Mouse (Mus musculus) left cerebral cortex, postnatal 14 days (tissue): ENCODE measurements around the gene Cspg4. TPM values are rescaled to one million over a fixed set of nuclear protein-coding genes. Genes with fewer than 3 reads are reported as not detected.
"Not testable (repeated sequence)": the region's sequence is repeated elsewhere in the genome, so short reads cannot be mapped to it uniquely, and the experiment has no call there.

Experiments used
- DNase-seq, 2 experiments: peaks; one replicate each; pipeline ENCODE4 v3.0.0; 2021 to 2022; ENCODE audit warnings: low spot score in 2 of 2, mixed read lengths in 1 of 2
- intact Hi-C: fragments of 180-260 bp; cut with DNase I; formaldehyde crosslinking; loops from one replicate; pipeline ENCODE4 v1.15.1; 2025
- total RNA-seq, 2 experiments: library from RNA; stranded (reverse); gene quantifications; 2 replicates each; pipeline ENCODE4 v1.2.3; 2021

The Cspg4 gene
- total RNA-seq, 2 experiments from 2014 or later, result 21.4 to 25.0 TPM

DNA sequence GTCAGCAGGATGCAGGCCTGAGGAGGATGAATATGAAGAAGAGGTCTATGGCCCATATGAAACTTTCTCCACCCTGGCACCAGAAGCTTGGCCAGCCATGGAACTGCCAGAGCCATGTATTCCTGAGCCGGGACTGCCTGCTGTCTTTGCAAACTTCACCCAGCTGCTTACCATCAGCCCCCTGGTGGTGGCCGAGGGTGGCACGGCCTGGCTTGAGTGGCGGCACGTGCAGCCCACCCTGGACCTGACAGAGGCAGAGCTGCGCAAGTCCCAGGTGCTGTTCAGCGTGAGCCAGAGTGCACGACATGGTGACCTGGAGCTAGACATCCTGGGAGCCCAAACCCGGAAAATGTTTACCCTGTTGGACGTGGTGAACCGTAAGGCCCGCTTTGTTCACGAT is 21.3 kb downstream of the Cspg4 start:
- no peak for DNase-seq
- intact Hi-C loops, result loop anchor here (5.0 kb wide), 1 partner anchor 39 kb away; no protein-coding TSS in a partner anchor

DNA sequence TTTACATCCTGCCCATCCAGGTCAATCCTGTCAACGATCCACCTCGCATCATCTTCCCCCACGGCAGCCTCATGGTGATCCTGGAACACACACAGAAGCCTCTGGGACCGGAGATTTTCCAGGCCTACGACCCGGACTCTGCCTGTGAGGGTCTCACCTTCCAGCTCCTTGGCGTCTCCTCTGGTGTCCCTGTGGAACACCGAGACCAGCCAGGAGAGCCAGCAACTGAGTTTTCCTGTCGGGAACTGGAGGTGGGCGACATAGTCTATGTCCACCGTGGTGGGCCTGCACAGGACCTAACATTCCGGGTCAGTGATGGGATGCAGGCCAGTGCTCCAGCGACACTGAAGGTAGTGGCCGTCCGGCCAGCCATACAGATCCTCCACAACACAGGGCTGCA is 21.8 kb downstream of the Cspg4 start:
- intact Hi-C loops, result loop anchor here (5.0 kb wide), 1 partner anchor 39 kb away; no protein-coding TSS in a partner anchor
- DNase-seq, result no peak

DNA sequence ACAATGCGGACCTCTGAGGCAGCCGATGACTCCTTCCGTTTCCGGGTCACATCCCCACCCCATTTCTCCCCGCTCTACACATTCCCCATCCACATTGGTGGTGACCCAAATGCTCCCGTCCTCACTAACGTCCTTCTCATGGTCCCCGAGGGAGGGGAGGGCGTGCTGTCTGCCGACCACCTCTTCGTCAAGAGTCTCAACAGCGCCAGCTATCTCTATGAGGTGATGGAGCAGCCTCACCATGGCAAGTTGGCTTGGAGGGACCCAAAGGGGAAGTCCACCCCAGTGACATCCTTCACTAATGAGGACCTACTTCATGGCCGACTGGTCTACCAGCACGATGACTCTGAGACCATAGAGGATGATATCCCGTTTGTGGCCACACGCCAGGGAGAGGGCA is 22.7 kb downstream of the Cspg4 start:
- DNase-seq, result no peak

DNA sequence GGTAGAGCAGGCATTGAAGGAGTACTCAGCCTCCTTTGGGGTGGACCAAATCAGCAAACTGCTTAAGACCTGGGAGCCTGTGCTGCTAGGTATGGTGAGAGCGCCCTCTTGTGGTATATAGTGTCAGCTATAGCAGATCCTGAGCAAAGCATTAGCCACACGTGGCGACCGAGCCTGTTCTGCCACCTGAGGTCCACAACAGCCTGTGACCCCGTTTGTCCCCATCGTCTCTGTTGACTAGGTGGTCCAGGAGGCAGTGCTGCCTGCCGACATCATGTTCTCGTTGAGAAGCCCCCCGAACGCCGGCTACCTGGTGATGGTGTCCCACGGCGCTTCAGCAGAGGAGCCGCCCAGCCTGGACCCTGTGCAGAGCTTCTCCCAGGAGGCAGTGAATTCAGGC is 25.0 kb downstream of the Cspg4 start:
- peak; percentile 89 to 94 for DNase-seq
- intact Hi-C loops, result loop anchor here (5.0 to 10.0 kb wide), 3 partner anchors 43 to 335 kb away; partner anchors contain the start of gene Man2c1

More for the DNA sequence above, 22.7 kb downstream of the Cspg4 start:
- intact Hi-C loops, result loop anchor here (5.0 kb wide), 1 partner anchor 40 kb away; no protein-coding TSS in a partner anchor

DNA sequence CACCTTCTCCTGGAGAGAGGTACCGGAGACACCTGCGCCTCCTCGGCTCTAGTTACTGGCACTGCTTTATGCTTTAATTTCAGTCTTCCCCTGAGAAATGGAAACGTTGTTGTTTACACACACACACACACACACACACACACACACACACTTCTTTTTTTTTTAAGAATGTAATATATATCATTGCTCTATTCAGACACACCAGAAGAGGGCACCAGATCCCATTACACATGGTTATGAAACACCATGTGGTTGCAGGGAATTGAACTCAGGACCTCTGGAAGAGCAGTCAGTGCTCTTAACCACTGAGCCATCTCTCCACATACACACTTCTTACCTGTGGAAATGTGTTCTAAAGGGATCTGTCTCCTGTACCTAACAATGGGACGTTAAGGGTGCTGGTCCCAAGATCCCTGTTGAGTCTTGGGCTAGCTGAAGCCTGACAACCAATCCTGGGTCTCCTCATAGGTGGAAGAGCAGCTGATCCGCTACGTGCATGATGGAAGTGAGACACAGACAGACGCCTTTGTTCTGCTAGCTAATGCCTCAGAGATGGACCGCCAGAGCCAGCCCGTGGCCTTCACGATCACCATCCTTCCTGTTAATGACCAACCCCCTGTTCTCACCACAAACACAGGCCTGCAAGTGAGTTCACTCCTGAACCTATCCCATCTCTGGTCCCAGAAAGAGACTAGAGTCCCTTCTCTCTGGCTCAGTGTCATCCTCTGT is 25.9 kb downstream of the Cspg4 start:
- no peak for DNase-seq
- intact Hi-C loops, result loop anchor here (5.0 to 10.0 kb wide), 2 partner anchors 242 to 334 kb away; partner anchors contain the start of gene Man2c1

DNA sequence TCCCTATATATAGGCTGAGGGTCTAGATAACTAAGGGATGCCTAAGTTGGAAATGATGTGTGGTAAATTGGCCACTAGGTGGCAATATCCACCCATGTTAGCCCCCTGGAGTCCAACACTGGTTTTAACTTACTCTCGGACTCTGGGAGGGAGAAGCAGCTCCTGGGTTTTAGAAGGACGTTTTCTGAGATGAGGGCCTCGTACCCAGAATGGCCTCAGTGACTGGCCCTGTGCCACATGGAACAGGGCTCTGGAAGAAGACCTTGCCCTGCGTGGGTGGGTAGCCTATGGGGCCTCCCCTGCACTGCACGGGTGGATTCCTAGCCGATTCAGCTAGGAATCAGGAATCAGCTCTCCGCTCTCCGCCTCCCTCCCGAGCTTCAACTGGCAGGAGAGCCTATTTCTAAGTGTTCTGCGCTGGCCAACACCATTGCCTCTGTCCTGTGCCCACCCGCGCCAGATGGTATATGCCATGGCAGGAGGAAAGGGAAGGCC is 26.7 kb downstream of the Cspg4 start:
- intact Hi-C loops, result loop anchor here (5.0 to 10.0 kb wide), 2 partner anchors 241 to 333 kb away; partner anchors contain the start of gene Man2c1
- DNase-seq, result peak; percentile 86 to 87

DNA sequence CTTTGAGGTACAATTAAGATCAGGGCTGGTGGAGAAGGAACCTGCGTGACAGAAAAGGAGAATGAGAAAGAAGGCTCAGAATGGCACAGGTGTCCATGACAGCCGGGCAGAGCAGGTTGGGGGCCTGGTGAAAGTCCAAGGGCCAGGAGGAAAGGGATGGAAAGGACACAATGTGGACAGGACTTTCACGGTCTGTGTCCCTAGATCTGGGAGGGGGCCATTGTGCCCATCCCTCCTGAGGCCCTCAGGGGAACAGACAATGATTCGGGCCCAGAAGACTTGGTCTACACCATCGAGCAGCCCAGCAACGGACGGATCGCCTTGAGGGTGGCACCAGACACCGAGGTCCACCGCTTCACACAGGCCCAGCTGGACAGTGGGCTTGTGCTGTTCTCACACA is 27.3 kb downstream of the Cspg4 start:
- intact Hi-C loops, result loop anchor here (5.0 to 10.0 kb wide), 2 partner anchors 240 to 333 kb away; partner anchors contain the start of gene Man2c1
- DNase-seq, result no peak

DNA sequence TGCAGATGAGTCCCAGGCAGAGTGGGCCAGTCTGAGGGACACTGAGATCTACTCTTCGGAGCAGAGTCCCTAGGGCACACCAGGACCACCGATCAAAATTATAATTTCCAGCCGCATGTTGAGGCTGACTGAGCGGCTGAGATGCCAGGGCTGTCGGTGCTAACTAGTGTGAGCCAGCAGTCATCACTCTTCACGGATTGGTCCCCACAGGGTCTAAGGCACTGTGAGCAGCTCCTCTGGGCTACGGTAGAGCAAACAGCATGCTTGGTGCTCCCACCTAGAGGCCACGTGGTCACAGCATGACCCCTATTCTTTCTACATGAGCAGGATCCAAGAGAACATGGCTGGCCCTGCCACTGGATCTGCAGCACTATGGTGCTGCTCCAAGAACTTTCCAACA is 28.5 kb downstream of the Cspg4 start:
- intact Hi-C loops, result loop anchor here (5.0 to 10.0 kb wide), 2 partner anchors 239 to 331 kb away; partner anchors contain the start of gene Man2c1
- no peak for DNase-seq

DNA sequence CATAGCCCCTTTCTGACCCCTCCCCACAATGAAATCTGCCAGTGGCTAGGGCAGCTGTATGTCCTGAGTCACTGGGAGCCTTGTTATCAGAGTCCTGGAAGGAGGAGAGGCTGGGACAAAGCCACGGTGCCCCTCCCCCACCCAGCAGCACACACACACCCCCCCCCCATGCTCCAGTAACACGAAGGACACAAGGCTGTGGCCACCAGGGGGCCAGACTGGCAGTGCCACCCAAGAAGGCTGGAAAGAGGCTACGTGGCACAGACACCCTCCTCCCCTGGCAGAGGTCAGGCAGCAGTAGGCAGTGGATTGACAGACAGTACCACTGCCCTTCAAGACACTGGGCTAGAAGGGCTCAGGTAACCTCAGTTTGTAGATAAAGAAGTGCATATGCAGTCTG is 29.2 kb downstream of the Cspg4 start:
- peak in 1 of 2 experiments; percentile 51 for DNase-seq
- intact Hi-C loops, result loop anchor here (5.0 to 10.0 kb wide), 2 partner anchors 238 to 331 kb away; partner anchors contain the start of gene Man2c1

DNA sequence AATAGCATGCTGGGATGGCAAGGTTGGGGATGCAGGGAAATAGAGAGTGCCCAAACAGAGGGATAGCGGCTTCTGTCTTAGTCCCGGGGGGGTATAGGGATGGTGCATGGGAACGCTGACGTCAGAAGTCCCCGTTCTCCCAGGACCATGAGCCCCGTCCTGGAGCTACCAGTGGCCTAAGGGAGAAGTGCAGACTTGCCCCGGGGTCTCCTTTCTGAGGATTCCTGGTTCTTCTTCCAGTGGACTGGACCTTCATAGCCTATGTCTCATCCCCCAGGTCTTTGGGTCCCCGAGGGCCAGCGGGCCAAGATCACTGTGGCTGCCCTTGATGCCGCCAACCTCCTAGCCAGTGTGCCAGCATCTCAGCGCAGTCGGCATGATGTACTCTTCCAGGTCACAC is 31.9 kb downstream of the Cspg4 start:
- DNase-seq, result no peak
- intact Hi-C loops, result loop anchor here (10.0 kb wide), 1 partner anchor 328 kb away; no protein-coding TSS in a partner anchor

DNA sequence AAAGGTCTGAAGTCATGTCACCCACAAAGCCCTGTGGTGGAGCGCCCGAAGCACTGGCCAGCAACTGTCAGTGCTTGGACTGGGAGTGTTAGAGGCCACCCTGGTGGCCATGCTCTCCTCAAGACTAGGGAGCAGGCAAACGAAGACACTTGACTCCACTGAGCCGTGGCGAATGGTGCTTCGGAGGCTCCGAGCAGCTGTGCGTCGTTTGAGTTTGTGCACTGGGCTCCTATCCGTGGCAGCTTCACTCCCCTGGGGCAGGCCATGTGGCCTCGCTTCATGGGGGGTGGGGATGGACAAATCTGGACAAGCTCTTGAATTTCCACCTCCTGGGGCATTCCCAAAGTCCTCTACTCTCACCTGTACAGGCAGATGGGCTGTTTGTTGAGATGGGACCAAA is 34.6 kb downstream of the Cspg4 start:
- intact Hi-C loops, result loop anchor here (10.0 kb wide), 1 partner anchor 325 kb away; no protein-coding TSS in a partner anchor
- no peak for DNase-seq

DNA sequence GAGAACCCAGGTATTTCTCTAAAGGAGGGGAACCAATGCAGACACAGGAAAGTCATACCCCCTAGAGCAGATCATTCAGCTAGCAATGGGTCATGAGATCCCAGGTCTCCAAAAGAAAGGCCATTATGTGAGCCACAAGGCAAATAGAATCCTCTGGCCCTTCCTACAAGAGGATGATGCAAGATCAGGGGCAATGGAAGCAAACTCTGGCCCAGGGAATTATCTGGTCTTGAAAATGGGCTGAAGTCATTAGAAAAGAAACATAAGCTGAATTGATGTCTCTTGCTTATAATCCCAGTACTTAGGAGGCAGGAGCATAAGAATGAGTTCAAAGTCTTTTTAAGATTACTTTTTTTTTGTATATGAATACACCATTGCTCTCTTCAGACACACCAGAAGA is 35.2 kb downstream of the Cspg4 start:
- intact Hi-C loops, result no loop called here
- DNase-seq, result no peak

DNA sequence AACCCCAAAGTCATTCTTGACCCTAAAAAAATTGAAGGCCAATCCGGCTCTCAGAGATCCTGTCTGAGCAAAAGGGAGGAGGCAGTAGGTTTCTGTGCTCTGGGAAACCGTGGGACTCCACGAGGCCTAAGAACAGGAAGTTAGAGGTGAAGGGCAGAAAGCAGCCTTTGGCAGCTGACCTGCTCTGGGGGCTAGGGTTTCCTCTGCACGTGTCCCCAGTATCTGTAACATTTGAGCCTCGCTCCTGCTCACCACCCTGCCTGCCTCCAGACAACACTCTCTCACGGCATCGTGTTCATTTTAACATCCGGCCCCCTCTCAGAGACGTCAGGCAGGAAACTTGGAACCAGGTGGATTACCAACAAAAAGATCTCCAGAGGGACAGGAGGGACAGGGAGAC is 35.7 kb downstream of the Cspg4 start:
- intact Hi-C loops, result no loop called here
- DNase-seq, result no peak

DNA sequence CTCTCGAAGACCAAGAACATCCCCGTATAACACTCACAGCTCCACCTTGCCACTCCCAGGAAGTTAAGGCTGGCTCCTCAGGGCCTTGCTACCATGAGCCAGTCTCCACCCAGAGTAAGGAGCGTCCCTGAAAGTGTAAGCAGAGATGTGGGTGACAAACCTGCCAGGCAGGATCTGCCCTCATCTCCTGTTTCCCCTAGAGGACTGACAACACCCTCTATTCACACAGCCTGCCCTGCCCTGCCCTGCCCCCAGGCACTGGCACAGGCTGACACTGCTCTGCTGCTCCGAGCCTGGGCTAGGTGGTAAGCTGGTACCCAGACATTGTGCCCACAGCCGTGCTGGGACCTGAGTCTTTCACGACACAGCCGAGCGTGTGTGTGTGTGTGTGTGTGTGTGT is 36.4 kb downstream of the Cspg4 start:
- no peak for DNase-seq
- intact Hi-C loops, result no loop called here

DNA sequence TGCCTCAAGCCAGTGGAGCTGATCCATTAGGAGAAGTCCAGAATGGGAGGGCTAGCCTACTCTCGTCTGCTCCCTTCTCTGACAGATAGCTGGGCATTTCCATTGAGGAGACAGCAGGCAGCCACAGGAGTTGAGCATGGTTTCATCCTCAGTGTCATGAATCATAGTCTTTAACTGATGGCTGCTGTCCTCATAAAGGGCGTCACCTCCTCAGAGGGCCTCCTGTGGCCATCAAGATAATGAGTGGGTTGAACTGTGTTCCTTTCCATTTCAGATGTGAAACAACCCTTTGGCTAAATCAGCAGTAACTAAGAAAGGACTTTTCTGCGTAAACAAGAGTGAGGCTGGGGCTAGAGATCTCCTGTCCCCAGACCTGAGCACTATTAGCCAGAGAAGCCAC is 38.8 kb downstream of the Cspg4 start:
- intact Hi-C loops, result no loop called here
- DNase-seq, result no peak

DNA sequence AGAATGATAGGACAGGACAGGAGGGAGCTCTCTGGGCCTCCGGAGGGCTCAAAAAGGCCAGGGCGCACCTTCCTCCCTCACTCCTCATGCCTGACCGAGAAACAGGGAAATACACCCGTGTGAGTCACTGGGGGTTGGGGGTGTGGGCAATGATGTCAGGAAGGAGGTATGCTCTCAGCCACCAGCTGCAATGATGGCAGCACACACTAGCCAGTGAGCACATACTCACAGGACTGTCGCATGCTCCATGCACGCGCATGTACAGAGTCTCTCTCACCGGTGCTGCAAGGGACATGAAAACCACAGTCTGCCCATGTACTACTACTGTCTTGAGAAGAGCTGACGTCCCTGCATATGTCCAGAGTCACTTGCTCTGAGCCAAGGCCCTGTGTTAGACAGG is 42.7 kb downstream of the Cspg4 start:
- no peak for DNase-seq
- intact Hi-C loops, result no loop called here

DNA sequence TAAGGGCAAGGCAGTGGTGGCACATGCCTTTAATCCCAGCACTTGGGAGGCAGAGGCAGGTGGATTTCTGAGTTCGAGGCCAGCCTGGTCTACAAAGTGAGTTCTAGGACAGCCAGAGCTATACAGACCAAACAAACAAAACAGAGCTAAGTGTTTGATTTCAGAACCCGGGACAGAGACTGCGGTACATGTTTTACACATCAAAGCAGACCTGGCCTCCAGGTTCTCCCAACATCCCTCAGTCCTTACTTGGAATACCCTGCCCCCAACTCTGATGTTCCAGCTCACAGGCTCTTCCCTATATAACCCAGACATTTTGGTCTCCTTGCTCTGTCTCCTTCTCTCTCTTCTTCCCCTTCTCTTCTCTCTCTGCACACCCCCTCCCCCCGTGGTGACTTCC is 45.2 kb downstream of the Cspg4 start:
- DNase-seq, intact Hi-C loops: not testable (repeated sequence)

DNA sequence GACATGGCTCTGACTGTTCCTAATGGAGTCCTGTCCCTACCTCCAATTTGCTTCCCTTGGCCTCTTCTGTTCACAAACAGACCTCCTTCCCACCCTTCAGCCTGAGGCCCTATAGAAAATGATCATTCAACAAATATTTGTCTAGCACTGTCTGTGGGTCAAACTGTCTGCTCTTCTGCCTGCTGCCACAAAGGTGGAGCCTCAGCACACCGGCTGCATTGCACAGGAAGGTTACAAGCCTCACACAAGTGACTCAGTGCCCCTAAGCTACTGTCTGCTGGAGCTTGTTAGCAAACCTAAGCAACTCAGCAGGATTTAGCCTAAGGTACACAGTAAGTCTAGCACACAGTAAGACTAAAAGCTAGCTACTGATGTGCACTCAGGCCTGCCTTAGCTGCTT is 46.2 kb downstream of the Cspg4 start:
- intact Hi-C loops, result no loop called here
- no peak for DNase-seq

DNA sequence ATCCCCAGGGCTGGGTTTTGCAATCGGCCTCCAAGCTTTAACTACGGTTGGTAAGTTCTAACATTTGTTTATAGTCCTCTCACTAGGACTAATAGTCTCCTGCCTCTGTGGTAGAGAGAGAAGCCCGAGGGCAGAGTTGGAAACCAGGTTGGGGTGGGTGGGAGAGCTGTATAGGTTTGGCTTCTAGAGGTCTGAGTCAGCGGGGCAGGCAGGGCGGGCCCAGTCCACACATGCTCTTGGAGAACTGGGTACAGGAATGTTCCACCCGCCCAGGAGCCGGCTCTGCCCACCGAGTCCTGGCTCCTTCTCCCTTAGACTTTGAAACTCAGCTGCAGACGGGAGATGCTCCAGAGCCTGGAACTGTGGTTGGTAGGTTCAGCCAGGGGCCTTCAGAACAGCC is 49.2 kb downstream of the Cspg4 start:
- intact Hi-C loops, result no loop called here
- no peak for DNase-seq

DNA sequence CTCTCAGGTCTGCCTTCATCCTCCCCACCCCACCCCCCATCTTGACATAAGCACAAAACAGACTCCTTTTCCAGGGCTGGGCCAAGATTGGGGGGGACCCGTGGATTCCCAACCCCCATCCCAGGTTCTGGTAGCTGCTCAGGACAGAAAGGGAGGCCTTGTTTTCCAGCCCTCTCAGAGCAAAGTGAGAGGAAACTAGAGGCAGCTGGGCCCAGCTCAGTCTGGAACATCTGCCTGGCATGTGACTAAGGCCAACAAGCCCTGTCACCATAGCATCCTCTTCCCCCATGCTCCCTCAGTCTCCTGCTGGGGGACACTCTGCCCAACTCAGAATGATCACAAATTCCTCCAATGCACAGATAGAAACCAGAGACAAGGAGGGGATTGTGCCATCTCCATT is 50.3 kb downstream of the Cspg4 start:
- DNase-seq, result no peak
- intact Hi-C loops, result no loop called here
